Mouse (Mus musculus) adrenal gland, postnatal 25 days (tissue): ENCODE results near the gene Myct1. TPM values are rescaled to one million over a fixed set of nuclear protein-coding genes. Genes with fewer than 3 reads are reported as not detected.
A peak's percentile ranks its signal among the peaks of the same experiment; 100 is the strongest.

Source experiments
- DNase-seq: peaks from one replicate; pipeline ENCODE4 v3.0.0; 2021; ENCODE audit warnings: mixed read lengths
- long read RNA-seq: library from polyadenylated mRNA; stranded (forward); transcript quantifications from one replicate; pipeline ENCODE4 v2.0.0, GENCODE M21; 2021
- total RNA-seq: library from RNA; stranded (reverse); gene quantifications from 2 replicates; pipeline ENCODE4 v1.2.3, GENCODE M21; 2021

The Myct1 gene
- 5.1 and 6.6 TPM in 2 replicates for total RNA-seq
- long read RNA-seq, partial matches to known transcripts: 0 of 3 reads
- long read RNA-seq, other reads (novel, unspliced or antisense): 0 of 3 reads

DNA sequence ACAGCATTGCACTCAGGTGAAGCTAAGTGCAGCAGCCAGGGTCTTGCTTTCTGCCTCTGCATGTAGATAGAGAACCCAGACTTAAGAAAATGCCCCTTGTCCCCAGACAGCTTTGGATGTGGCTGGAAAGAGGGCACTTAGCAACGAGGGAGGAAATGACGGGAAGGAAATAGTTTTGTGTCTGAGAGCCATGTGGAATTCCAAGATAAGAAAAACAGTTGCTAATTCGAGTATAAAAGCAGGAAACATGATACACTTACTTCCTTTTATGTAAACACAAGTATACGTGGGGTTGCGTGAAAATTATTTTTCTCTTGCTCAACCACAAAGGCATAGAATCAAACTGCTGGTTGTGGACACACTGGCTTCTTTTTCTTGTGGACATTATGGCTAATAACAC lies at the start of gene Myct1:
Myct1 (plus strand) TSS at position 312 of the 400 bp plus-strand sequence.
- no peak for DNase-seq

DNA sequence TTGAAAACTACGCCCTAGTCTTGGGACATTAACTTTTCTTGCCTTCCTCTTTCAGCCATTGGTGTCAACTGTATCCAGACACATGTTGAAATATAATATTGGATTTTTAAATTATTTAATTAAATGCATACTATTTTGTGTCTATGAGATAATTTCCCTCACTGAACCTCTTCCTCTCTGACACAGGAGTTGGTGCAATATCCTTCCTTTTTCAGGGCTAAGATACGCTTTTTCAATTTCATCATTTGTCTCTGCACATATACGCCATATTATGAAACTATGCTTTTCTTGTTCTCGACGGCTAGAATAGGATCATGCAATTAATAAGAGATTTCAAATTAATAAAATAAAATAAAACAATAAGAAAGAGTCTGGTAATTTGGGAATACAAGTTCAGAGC lies 47.1 kb upstream of the Myct1 start:
- no peak for DNase-seq

DNA sequence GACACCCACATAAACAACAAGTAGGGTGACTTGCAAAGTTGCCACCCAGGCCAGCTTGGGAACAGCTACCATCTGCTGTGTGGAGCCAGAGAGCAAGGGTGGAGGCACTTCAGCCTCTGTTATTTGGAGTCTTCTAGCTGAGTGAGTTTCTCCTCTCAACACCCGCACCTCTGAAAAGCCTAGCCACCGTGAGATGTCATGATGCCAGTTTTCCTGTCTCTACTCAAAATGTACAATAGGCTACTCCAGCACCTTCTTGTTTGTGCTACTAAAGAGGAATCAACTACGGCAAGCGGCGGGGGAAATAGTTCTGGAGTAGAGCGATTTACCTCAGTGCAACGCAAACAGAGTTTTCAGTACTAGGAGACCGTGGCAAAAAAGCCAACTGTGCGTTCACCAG lies 45.8 kb upstream of the Myct1 start:
- no peak for DNase-seq

DNA sequence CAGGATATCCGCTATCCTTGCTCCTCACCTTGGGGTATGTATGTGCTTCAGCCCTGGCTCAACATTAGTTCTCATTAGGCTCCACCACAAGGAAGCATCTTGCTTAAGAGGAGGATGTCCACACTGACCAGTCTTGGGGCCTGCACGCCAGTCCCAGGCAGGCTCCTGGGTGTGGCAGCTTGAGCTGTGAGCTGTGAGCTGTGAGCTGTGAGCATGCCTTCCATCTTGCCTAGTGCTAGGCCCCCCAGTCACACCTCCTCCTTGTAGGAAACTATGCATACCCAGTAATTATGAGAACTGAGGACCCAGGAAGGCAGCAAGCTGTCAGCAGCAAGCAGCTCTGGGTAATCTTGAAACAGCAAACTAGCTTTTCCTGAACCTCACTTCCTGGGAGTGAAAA lies 44.9 kb upstream of the Myct1 start:
- no peak for DNase-seq

DNA sequence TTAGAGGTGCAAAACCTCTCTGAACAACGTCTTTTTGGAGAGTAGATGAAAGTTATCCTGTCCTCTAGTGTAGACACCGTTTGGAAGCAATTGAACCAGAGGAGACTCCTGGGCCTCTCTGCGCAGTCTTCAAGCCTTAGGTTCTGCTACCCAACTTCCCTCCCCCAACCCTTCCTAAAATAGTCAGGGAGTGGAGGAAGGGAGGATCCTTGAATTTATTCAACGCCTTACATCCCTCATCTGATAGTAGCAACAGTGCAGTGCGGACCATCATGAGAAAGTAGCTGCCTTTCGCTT lies 43.8 kb upstream of the Myct1 start:
- no peak for DNase-seq

DNA sequence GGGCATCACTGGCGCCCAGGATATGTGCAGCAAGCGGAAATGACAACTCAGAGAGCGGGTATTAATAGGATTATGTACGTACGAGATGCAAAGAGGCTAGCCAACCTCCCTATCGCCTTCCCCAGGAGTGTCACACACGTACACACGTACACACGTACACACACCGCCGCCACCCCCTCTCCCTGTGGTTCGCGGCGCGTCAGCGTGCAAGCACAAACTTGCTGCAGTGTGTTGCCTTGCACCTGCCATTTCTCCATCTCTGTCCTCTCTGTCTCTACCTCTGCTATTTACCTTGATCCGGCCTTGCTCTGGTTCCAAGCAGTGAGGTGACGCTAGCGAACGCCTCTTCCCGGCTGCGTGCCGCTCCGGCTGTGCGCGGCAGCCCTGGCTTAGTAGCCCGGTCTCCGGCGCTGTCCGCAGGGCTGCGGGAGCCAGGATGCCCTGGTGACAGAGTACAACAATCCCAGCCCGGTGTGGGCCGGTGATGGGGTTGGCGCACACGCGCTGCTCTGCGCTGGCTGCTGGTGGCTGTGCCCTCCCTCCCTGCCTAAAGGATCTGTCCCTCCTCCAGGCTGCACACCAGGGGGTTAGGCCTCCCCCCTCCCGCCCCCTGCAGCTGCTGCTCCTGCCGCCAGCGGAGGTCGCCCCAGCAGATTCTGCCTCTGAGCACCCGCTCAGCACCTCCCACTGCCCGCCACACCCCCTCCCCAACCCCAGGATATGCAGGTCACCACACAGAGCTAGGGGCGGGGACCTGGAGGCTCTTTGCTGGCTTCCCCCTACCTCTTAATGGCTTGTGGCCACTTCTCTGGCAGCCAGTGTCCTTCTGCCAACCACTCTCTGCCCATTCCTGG lies 43.2 kb upstream of the Myct1 start:
- peak; percentile 53 for DNase-seq

DNA sequence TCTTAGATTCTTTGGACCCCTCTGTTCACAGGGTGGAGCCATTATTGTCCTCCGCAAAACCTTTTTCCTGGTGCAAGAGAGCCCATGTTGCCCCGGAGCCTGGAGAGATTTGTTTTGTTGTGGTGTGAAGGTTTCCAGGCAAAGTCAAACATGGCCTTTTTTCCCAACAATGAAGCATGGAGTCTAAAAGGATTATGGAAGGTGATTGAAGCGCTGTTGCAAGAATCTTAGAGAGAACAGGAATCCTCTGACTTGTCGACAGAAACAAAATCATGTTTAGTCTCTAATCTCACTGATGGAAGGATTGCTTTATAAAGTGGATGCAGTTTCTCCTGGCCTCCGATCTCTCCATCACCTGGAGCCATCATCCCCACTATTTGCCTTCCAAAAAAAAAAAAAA lies 42.2 kb upstream of the Myct1 start, which contains the start of gene Syne1:
Syne1 (minus strand) TSS at position 101 of the 400 bp plus-strand sequence.
- no peak for DNase-seq

DNA sequence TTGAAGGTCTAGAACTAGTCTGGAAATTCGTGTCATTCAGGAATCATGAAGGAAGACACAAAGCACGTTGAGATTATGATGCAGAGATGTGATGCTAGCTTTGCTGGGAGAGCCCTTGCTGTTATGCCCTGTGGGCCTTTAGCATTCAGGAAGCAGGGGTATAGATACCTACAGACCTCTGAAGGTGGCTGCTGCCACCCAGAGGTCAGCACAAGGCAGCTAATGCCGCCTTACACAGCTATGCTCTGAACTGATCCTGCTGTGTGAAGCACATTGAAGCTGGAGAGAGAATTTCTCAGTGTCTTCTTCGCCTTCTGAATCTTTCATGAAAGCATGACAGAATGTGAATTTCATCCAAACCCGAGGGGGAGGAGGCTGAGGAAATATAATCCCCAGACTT lies 38.6 kb upstream of the Myct1 start:
- peak; percentile 7 for DNase-seq

DNA sequence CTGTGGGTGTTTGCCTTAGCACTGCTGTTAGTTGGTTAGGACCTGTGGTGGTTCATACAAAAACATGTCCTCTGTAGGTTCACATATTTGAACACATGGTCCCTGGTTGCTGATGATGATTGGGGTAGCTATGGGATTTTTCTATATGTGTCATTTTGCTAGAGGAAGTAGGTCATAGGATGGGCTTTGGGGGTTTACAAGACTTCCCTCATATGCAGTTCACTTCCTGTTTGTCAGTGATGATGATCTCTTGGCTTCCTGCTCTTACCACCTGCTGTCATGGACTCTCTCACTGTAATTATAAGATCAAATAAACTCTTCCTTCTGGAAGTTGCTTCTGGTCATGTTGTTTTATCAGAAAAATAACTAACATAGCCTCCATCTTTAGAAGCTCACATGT lies 34.8 kb upstream of the Myct1 start:
- no peak for DNase-seq

DNA sequence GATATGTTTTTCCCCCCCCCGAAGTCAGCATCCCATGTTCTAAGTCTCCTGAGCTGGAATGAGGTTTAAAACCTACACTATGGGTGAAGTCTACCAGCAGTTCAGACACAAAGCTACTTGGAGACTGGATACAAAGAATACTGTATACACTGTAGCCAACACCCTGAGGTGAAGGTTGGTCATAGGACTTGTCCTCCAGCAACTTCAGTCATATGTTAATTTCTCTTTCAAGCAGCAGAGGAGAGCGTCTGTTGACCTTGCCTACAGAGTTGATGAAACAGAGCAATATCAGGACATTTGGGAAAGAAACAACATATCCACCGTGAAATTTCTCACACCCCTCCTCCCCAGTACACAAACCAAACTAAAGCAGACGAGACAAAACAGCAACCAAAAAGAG lies 33.0 kb upstream of the Myct1 start:
- DNase-seq: no peak

DNA sequence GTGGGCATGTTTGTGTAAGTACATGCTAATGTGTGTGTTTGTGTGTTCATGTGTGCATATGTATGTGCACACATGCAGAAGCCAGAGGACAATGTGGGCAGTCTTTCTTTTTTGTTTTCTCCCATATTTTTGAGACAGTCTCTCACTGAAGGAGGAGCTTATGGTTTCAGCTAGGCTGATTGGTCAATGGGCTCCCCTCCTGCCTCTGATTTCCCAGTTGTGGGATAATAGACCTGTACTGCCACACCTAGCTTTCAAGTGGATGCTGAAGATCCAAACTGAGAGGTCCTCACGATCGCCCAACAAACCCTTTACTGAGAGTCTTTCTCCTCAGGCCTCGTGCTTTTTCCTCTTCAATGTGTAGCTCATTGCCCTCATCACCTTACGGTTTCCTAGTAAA lies 31.9 kb upstream of the Myct1 start:
- DNase-seq: no peak

DNA sequence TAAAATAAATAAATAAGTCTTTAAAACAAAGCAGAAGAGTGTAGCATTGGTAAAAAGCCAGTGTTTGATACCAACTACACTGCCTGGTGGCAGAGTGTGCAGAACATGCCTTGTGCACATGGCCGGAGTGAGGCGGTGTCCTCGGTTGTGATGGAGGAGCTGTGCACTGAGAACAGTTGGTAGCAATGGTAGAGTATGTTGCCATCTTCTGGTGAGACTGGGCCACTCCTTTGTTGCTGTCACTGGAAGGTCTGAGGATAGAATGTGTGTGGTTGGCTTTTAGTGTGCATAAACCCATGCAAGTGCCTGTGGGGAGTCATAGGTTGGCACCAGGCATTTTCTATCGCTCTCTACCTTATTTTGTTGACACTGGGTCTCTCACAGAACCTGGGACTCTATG lies 24.6 kb upstream of the Myct1 start:
- no peak for DNase-seq

DNA sequence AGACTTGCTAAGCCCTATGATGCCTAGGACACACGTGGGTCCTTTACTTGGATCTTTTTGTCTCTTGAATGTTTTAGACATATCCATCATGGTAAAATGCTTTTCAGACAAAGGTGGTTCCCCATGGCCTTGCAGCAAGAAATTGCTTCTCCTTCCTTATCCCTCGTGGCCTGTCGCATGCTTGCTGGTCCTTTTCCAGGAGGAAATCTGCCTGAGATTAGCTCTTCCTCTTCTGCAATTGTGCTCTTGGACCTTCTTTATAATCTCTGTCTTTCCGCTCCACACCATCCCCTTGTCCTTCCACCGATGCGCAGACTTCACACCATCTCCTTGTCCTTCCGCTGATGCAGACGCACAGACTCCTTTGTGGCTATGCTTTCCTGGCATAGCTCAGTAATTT lies 23.5 kb upstream of the Myct1 start:
- DNase-seq: no peak

DNA sequence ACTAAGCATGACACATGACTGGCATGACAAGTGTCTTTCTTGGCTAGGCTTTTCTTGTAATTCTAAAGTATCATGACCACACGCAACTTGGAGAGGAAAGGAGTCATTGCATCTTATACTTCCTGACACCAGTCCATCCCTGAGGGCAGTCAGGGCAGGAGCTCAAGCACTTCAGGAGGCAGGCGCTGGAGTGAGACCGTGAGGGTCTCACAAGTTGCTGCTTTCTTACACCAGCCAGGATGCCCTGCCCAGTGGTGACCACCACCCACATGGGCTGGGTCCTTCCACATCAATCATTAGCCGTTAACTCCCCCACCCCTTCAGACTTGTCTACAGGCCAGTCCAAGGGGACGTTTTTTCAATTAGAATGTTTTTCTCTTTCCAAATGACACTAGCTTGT lies 22.2 kb upstream of the Myct1 start:
- DNase-seq: no peak

DNA sequence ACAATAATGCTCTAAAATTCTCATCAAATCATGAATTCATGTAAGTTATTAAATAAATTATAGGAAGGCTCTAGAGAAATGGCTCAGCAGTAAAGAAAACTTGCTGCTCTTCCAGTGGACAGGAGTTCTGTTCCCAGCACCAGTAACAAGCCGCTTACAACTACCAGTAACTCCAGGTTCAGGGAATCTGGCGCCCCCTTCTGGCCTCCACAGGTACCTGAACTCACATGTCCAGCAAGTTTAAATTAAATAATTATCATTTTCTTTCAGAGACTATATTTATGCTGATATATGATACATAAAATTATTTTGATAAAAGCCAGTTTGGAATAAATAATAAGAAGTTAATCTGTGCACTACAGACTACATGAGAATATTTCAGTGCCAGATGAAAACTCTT lies 20.2 kb upstream of the Myct1 start:
- DNase-seq: no peak

DNA sequence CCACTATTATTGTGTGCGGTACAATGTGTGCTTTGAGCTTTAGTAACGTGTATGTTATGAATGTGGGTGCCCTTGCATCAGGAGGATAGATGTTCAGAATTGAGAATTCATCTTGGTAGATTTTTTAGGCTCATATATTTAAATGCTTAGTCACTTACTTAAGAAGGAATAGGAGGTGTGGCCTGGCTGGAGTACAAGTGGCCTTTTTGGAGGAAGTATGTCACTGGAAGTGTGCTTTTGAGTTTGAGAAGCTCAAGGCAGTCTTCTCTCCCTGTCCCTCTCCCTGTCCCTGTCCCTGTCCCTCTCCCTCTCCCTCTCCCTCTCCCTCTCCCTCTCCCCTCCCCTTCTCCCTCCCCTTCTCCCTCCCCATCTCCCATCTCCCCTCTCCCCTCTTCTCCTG lies 2.5 kb upstream of the Myct1 start:
- DNase-seq: no peak

DNA sequence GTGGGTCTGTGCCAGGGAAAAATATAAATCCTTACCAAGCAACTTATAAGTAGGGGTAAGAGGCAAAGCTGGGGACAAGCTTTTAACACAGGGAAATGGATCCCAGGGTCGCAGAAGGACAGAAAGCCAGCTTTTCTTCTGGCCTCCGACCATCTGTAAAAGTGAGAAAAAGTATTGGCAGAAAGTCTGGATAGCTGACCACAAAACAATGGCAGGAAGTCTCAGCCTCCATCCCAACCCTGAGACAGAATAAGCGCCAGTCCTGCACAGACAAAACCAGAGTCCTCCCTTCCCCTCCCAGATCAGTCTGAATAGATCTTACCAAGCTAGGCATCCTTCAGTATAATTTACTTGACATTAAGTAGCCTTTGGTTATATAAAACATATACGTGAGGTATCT lies 1.6 kb upstream of the Myct1 start:
- DNase-seq: no peak

DNA sequence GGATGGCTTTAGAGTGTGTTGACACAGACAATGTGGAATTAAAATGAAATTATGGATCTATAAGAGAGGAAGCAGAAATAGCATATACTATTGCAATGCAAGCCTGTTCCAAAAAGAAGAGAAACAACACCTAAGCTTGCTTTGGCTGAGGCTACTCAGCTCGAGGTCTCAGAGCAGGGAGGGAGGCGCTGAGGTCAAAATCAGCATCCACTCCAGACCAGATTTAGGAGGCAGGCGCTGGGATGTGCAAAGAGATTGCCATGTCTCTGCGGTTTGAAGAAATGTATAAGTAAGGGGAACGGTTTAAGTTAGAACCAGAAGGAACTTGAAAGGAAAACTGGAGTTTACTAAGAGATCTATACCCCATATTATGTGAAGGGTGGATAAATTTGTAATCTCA lies 882 bp downstream of the Myct1 start:
- no peak for DNase-seq

DNA sequence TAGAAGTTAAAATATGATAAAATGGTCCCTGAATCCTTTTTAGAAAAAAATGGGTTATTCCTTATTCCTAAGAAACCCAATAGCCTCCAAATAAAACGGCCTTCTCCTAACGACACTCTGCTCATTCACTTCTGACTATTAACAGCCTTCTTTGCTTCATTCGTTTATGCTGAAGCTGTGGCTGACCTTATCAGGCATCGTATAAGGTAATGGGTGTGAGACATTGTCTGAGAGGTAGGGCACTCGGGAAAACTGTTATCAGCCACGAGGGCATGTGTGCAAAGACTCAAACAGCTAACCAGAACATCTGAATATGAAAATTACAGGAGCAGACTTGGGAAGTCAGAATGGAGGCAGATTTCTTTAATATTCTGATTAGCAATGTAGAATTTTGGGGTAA lies 3.0 kb downstream of the Myct1 start:
- DNase-seq: no peak

DNA sequence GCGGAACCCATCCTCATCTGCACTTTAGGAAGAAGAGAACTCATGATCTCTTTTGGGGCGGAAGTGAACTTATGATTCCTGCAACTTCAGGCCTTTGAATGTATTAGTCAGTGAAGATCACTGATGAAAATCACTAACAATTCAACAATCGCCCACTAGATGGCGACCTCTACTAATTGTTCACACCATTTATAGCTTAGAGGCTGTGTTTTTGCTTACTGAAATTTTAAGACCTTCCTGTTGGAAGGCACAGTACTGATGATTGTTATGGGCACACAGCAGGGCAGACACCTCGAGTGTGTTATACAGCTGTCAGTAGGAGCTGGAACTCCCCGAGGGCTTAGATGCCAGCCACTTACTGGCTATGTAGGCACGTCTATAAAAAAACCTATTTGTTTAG lies 6.5 kb downstream of the Myct1 start:
- DNase-seq: peak; percentile 10

DNA sequence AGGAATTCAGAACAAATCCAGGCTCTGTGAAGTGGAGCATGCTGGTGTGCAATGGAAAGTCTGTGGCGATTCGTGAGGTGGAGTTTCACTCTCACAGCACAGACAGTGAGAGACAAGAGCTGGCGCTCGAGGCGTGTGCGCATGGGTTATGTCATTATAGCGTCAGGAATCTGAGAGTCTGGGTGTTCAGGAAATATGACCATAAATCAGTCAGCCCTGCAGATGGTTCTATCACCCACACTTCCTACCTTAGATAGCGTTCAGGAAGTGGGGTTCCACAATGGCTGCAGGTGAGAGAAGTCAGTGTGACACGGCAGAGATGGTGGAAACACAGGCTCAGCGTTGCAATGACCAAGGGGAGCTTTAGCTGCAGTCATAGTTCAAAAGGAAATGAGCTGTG lies 9.9 kb downstream of the Myct1 start:
- DNase-seq: no peak

DNA sequence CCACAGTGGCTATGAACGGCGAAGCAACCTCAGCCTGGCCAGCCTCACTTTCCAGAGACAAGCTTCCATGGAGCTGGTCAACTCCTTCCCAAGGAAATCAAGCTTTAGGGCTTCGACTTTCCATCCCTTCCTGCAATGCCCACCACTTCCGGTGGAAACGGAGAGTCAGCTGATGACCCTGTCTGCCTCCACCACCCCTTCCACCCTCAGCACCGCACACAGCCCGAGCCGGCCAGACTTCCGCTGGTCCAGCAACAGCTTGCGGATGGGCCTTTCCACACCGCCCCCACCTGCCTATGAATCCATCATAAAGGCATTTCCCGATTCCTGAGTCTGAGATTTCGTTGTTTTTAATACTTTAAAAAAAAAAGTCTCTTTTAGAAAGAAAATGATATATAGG lies 10.8 kb downstream of the Myct1 start:
- DNase-seq: peak; percentile 18

DNA sequence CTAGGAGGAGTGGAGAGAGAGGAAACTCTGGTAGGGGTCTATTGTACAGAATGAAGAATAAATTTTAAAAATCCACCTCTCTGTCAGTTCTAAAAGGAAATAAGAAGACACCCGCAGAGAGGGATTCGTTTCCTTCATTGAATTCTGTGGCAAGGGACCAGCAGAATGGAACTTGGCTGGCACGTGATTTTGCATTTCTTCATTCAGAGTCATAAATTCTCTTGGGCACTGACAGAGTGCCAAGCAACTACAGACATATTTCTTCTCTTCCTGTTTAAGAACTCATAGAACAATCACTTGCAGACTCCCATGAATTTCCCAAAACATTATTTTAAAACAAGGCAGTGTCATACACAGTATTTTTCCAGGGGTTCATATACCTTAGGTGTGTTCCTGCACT lies 15.3 kb downstream of the Myct1 start:
- DNase-seq: no peak

DNA sequence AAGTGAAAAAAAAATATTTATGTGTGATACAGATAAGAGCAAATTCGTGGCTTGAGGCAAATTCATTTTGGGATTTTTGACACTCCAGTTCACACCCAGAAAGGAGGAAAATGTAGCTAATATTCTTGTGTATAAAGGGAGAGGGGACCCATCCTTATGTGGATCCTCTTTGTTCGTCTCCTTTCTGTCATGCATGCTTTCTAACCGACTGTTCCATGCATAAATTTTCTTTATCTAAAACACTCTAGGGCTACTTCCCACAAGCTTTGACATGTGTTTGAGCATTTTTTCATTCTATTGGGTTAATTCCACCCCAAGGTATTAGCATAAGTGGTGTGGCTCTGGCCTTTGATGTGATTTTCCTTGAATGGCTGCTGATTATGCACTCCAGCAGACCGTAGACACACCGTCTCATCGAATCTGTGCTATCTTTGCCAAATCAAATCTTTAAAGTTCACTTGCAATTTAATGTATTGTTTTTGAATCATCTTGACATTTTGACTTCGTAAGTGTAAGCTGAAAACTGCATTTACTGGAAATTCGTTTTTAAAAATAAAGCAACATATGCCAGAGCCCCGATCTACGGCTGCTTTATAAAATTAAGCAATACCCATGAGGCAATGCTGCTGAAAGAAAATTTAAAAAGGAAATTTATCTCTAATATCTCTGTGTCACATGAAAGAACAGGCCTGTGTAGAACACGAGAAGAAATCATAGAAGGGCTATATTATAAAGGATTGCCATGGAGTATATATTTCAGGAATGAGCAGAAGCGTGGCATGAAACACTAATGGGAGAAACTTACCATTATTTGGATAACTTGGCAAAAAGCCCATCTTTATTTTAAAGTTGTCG lies 21.8 kb downstream of the Myct1 start:
- no peak for DNase-seq
